Mouse (Mus musculus) erythroblast, embryonic 14.5 days (primary cell): ENCODE data around the gene Fgf11. TPM values are rescaled to one million over a fixed set of nuclear protein-coding genes. Genes with fewer than 3 reads are reported as not detected.

Source experiments
- H3K27me3 ChIP-seq: 2 replicates; pipeline ENCODE4 v1.6.1; 2012; ENCODE audit warnings: inconsistent platforms; ENCODE audit not compliant: control insufficient read depth
- H3K36me3 ChIP-seq: 2 replicates; pipeline ENCODE4 v1.6.1; 2012; ENCODE audit warnings: mild to moderate bottlenecking, inconsistent platforms; ENCODE audit not compliant: control insufficient read depth
- H3K4me1 ChIP-seq: 2 replicates; pipeline ENCODE4 v1.6.1; 2012; ENCODE audit warnings: inconsistent platforms; ENCODE audit not compliant: control insufficient read depth
- H3K4me3 ChIP-seq: replicated peaks from 2 replicates; pipeline ENCODE3; 2012; ENCODE audit warnings: moderate library complexity, mild to moderate bottlenecking, inconsistent platforms
- H3K9me3 ChIP-seq: 2 replicates; pipeline ENCODE4 v1.6.1; 2012; ENCODE audit warnings: low read length, inconsistent platforms, mixed read lengths; ENCODE audit not compliant: control insufficient read depth
- GATA1 ChIP-seq: IDR thresholded peaks from 2 replicates; pipeline ENCODE4 v1.6.1; 2012; ENCODE audit warnings: low read length, inconsistent platforms, mixed read lengths
- TAL1 ChIP-seq: IDR thresholded peaks from 3 replicates; pipeline ENCODE4 v1.6.1; 2012; ENCODE audit warnings: low read length, inconsistent platforms, mixed read lengths
- polyA plus RNA-seq: library from polyadenylated mRNA; stranded (reverse); fragments of >175 nt; gene quantifications from 2 replicates; pipeline ENCODE4 v1.2.3, GENCODE M21; 2012

Gene Fgf11
- polyA plus RNA-seq, 1 experiment = 0.01 TPM

DNA sequence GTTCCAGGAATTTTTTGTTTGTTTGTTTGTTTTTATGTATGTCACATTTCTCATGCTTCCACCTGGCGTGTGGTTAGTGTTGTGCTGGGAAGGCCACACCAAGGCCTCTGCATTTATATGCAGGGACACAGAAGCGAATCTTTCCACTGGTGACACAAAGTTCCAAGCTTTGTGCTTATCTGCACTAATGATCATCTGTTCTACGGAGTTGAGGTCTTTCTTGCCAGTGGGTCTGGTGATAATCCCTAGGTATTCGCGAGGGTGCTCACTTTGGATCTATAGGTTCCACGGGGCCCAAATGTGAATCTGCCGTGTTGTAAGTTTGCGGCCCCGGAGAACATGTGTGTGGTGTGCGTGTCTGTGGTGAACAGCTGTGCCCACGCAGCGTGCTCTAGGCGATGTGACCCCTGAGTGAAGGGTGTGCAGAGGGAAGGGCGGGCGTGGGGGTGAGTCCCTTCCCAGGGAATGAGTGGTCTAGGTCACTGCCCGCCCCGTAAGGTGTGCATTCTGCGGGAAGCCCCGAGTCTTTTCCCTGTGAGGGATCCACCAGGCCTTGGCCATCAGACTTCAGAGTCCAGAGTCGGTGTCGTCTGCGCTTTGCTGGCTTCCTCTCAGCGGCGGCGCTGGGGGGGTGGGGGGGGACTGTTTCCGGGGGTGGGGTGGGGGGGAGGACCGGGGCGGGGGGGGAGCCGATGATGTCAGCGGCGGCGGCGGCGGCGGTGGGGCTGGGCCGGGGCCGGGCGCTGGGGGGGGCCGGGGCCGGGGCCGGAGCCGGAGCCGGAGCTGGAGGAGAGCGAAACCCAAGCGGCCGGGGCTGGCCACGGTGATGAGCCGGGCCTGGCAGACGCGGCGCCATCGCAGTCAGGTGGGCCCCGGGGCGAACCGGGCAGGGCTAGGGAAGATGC is 36.2 kb downstream of the Fgf11 start, which contains the start of gene Zbtb4:
Zbtb4 (plus strand) TSS at position 692 of the 905 bp plus-strand sequence.
- H3K4me1 ChIP-seq = peaks cover 37% of the 10 kb centered on the region
- H3K9me3 ChIP-seq = no peaks in the 10 kb centered on the region
- TF ChIP-seq GATA1 = no peak
- no peak for TF ChIP-seq TAL1
- peaks cover 16% of the 10 kb centered on the region for H3K27me3 ChIP-seq
- no peaks in the 10 kb centered on the region for H3K36me3 ChIP-seq
- H3K4me3 ChIP-seq = peak within 1 kb of the TSS; percentile 71

DNA sequence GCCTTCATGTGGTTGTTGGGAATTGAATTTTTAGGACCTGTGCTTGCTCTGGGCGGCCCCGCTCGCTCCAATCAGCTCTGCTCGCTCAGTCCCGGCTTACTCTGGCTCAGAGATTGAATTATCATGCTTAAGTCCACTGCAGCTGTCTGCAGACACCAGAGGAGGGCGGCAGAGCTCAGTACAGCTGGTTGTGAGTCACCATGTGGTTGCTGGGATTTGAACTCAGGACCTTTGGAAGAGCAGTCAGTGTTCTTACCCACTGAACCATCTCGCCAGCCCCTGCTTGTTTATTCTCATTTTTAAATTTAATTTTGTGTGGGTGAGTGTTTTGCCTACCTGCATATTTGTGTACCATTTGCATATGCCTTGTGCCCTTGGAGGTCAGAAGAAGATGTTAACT is 38.1 kb downstream of the Fgf11 start:
- no peaks in the 10 kb centered on the region for H3K9me3 ChIP-seq
- H3K4me3 ChIP-seq = no peak overlapping the region
- peaks cover 16% of the 10 kb centered on the region for H3K27me3 ChIP-seq
- no peaks in the 10 kb centered on the region for H3K36me3 ChIP-seq
- peaks cover 43% of the 10 kb centered on the region for H3K4me1 ChIP-seq
- TF ChIP-seq GATA1 (no peak), TAL1 (no peak)

DNA sequence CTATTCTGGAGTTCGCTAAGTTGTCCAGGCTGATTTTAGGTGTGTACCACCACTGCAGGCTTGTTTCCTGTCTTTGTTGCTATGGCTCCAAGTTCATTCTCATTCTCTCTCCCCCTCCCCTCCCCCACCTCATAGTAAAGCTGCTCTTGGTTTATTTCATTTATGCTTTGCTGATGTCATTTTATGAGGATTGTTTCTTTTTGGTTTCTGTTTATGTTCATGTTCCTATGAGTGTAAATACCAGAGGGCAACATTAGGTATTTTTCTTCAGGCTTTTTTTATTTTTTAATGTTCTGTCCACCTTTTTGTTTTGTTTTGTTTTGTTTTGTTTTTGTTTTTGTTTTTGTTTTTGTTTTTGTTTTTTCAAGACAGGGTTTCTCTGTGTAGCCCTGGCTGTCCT is 39.8 kb downstream of the Fgf11 start, which contains the start of gene Slc35g3:
Slc35g3 (minus strand) TSS at position 101 of the 400 bp plus-strand sequence.
- Histone ChIP-seq H3K27me3 (peaks cover 12% of the 10 kb centered on the region), H3K4me1 (peaks cover 46% of the 10 kb centered on the region), H3K9me3 (no peaks in the 10 kb centered on the region), H3K36me3 (peaks cover 5% of the 10 kb centered on the region), H3K4me3 (no peak within 1 kb of the TSS)
- TF ChIP-seq GATA1 = no peak
- TF ChIP-seq TAL1 = no peak

DNA sequence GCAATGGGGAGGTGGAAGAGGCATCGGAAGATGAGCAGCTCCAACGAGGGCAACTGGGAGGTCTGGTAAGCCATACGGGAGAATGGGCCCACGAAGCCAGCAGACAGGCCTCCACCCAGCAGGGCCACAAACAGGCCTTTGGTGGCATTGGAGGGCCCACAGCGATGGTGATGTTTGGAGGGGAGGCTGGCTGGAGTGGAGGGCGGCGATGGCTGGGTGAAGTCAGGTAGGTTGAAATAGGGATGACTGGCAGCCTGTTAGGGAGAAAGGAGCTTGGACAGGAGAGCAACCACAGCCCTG is 40.8 kb downstream of the Fgf11 start:
- peaks cover 46% of the 10 kb centered on the region for H3K4me1 ChIP-seq
- TF ChIP-seq TAL1 (no peak), GATA1 (no peak)
- H3K4me3 ChIP-seq = no peak overlapping the region
- peaks cover 5% of the 10 kb centered on the region for H3K27me3 ChIP-seq
- no peaks in the 10 kb centered on the region for H3K9me3 ChIP-seq
- peaks cover 13% of the 10 kb centered on the region for H3K36me3 ChIP-seq

DNA sequence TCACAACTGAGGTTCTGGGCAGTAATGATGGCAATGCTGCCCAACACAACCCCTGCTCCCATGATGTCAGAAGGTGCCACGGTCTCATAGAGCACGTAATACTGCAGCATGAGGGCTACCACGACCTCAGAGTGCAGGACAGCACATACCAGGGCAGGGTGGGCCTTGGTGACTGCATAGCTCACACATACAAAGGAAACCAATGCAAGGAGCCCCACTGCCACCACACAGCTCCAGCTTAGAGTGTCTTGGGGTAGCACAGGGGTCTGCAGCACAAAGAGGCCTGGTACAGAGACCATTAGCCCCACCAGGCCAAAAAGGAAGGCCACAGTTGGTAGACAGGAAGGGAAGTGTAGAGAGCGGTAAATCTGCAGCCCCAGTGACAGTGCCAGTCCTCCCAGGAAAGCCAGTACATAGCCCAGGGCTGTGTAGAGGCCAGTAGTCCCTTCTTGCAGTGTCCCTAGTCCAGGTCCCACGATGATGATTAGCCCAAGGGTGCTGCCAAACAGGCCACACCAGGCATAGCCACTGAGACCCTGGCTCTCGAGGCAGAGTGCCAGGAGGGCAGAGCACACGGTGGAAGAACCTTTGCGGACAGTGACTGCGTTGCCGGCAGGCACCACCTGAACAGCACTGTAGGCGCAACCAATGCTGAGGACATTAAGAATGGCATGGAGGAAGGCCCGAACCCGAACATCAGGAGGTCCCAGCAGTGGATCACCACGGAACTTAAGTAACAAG is 41.3 kb downstream of the Fgf11 start:
- peaks cover 47% of the 10 kb centered on the region for H3K4me1 ChIP-seq
- H3K9me3 ChIP-seq = no peaks in the 10 kb centered on the region
- TF ChIP-seq TAL1 = no peak
- no peak for TF ChIP-seq GATA1
- peak overlapping the region; percentile 90 for H3K4me3 ChIP-seq
- peaks cover 18% of the 10 kb centered on the region for H3K36me3 ChIP-seq
- H3K27me3 ChIP-seq = peaks cover 2% of the 10 kb centered on the region

DNA sequence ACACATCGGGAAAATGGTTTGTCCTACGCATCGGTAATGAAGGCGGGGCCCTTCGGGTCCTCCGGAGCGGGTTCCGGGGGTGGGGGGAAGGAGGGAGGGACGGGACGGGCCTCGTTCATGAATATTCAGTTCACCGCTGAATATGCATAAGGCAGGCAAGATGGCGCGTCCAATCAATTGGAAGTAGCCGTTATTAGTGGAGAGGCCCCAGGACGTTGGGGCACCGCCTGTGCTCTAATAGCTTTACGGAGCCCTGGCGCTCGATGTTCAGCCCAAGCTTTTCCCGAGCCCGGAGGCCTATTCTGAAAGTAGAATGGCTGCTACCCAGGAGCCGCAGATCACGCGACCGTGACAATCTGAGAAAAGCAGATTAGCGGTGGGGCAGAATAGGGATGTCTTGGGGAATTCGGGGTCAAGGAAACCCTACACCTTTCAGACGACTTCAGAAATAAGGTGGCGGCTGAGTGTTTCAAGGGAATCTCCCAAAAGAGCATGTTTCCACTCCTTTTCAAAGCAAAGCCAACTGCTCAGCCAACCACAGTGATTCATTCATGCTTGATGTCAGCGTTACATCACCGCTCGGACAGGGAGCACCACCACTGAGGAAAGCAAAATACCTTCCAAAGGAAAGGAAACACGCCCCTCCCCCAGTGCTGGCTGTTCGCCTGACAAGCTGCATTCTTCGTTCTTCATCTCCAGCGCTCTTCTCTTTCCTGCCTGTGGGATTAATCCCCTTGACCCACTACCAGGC is 42.5 kb downstream of the Fgf11 start:
- H3K27me3 ChIP-seq = no peaks in the 10 kb centered on the region
- no peak for TF ChIP-seq TAL1
- TF ChIP-seq GATA1 = no peak
- peaks cover 25% of the 10 kb centered on the region for H3K36me3 ChIP-seq
- peaks cover 57% of the 10 kb centered on the region for H3K4me1 ChIP-seq
- peak overlapping the region; percentile 90 for H3K4me3 ChIP-seq
- no peaks in the 10 kb centered on the region for H3K9me3 ChIP-seq

DNA sequence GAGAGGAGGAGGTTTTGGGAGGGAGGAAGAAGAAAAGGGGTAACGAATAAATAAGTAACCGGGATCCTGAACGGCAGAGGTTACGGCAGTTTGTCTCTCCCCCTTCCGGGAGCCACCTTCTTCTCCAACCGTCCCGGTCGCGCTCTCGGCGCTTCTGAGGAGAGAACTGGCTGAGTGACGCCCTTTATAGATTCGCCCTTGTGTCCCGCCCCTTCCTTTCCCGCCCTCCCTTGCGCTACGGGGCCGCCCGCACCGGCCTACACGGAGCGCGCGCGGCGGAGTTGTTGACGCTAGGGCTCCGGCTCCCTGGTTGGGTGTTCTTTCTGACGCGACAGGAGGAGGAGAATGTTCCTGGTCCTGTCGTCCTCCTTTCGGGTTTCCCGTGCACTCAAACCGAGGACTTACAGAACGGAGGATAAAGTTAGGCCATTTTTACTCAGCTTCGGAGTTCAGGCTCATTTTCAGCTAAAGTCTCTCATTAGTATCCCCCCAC is 43.1 kb downstream of the Fgf11 start, which contains the start of gene Polr2a:
Polr2a (minus strand) TSS at position 160 of the 493 bp plus-strand sequence.
- TF ChIP-seq GATA1 (no peak), TAL1 (no peak)
- H3K4me3 ChIP-seq = peak within 1 kb of the TSS; percentile 90
- H3K9me3 ChIP-seq = no peaks in the 10 kb centered on the region
- peaks cover 62% of the 10 kb centered on the region for H3K4me1 ChIP-seq
- H3K27me3 ChIP-seq = no peaks in the 10 kb centered on the region
- H3K36me3 ChIP-seq = peaks cover 29% of the 10 kb centered on the region

DNA sequence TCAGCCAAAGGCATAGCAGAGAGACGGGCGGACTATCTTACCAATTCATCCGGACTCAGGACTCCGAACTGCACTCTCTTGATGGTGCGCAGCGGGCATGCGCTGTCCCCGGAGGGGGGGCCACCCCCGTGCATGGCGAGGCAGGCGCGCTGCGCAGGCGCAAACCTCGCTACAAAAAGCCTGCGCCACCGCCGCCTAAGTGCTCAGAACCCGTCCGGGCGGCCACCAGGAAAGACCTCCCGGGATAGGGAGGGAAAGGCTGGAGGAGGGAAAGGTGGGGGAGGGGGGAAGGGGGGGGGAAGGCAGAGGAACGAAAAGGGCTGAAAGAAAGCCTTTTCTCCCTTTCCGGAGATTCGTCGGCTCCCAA is 43.6 kb downstream of the Fgf11 start:
- H3K36me3 ChIP-seq = peaks cover 32% of the 10 kb centered on the region
- no peak for TF ChIP-seq GATA1
- no peak for TF ChIP-seq TAL1
- no peaks in the 10 kb centered on the region for H3K27me3 ChIP-seq
- H3K4me3 ChIP-seq = peak overlapping the region; percentile 90
- H3K4me1 ChIP-seq = peaks cover 65% of the 10 kb centered on the region
- H3K9me3 ChIP-seq = no peaks in the 10 kb centered on the region
